Mouse (Mus musculus) c-Kit-positive CD71-positive TER-119-positive erythroid progenitor cells, embryonic 14.5 days (primary cell): ENCODE measurements around the gene Asb14.

Source experiments
- DNase-seq: peaks from one replicate; pipeline ENCODE4 v3.0.0-alpha.2; 2013; ENCODE audit warnings: low spot score

The Asb14 gene

GRCm38 (mm10) chr14:26960518-26960917, 66.2 kb downstream of the Asb14 start:
- DNase-seq: no peak
